Mouse (Mus musculus): ENCODE measurements around the gene Gpn3. TPM values are rescaled to one million over a fixed set of nuclear protein-coding genes. Genes with fewer than 3 reads are reported as not detected.

Gene Gpn3
- polyA plus RNA-seq (2017; shearing (Covaris generic)) = 77.2 TPM

DNA sequence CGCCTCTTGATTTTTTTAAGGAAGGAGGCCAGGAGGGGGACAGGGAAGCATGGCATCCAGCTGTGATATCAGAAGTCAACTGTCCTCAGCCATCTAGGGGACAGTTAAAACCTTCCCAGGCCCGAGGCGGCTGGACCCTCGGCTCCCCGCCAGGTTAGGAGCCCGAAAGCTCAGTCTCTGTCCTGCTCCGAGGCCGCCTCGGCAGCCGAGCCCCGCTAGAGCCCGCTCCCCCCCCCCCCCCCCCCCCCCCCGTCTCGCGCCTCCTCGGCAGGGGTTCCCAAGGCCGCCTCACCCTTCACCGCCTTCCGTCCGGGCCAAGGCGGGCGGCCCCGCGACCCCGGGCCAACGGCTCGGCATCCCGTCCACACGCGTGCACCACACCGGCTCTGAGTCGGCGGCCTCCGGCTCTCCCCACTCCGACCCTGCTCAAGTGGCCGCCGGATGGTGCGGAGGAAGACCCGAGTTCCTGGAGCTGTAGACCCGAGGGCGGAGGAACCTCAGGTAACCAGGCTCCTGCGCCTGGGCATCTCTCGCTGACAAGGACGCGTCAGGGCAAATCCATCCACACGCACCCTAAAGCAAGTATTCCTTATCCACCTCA lies at the start of gene Gpn3:
Gene Gpn3 (plus strand): TSS at position 286 of the 601 bp plus-strand sequence.

DNA sequence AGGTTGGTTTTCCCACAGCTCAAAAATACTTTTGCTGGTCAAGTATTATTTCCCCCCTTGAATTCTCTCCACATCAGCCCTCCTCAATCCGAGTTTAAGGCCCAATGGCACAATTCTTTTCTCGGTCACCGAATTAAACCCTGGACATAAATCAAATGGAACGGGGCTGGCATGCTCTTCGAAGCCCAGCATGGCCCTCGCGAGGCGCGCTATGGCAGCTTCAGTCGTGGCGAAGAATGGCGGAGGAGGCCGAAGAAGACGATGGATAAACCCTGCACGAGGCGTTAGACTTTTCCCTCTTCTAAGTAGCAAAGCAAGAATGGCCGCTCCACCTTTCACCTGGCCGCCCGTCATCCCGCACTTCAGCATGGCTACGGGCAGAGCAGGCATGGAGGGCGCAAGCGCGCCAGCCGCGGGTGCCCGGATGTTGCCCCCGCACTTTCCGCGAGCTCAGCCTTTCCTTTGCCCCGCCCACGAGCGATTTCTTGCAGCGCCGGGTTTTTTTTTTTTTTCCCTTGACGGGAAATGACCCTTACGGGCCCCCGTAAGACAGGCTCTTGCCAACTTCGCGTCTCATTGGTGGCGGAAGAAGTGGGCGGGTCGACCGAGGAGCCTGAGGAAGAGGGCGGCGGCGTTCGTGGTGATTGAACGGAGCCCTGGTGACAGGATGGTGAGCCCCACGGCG lies 17.7 kb upstream of the Gpn3 start, which contains the start of the genes Rad9b and Vps29:
Gene Rad9b (minus strand): TSS at position 427 of the 685 bp plus-strand sequence.
Gene Vps29 (plus strand): TSS at position 563 of the 685 bp plus-strand sequence.

DNA sequence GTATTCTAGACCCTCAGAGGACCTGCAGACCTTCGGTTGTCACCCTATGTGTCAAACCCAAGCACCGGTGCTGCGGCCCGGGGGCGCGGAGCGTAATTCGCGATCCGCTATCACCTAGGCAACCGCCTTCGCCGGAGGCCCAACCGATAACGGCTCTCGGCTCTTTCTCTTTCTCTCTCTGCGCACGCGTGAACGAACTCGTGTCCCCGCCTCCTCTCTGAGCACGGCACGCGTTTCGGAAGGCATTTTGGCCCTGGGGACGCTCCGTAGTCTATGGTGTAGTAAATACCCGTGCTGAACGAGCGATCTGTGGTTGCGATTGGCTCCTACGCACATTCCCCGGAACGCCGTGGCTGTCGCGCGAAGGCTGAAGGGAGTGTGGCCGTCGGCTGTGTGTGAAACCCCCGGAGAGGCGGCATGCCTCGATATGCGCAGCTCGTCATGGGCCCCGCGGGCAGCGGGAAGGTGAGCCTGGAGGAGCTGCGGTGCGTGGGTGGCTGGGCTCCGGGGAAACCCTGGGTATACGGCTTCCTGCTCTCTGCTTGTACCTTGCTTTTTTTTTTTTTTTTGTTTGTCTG lies 605 bp downstream of the Gpn3 start, which contains the start of gene Fam216a:
Gene Fam216a (minus strand): TSS at position 173 of the 578 bp plus-strand sequence.

DNA sequence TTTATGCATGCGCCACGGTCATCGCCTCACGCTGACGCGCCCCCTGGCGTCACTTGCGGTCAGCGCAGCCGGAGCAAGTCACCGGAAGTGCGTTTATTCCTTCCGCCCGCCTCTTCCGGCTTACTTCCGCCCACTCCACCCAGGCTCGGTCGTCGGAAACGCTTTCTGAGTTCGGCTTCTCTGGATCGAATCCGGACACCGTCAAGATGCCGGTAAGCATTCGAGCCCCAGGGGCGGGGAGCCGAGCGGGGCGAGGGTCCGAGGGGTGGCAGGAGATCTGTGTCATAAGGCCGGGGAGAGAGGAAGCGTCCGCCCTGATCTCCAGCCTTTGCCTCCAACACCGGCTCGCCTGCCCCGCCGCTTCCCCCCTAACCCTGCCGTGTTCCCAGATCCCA lies 20.1 kb downstream of the Gpn3 start, which contains the start of gene Arpc3:
Gene Arpc3 (plus strand): TSS at position 93 of the 395 bp plus-strand sequence.

DNA sequence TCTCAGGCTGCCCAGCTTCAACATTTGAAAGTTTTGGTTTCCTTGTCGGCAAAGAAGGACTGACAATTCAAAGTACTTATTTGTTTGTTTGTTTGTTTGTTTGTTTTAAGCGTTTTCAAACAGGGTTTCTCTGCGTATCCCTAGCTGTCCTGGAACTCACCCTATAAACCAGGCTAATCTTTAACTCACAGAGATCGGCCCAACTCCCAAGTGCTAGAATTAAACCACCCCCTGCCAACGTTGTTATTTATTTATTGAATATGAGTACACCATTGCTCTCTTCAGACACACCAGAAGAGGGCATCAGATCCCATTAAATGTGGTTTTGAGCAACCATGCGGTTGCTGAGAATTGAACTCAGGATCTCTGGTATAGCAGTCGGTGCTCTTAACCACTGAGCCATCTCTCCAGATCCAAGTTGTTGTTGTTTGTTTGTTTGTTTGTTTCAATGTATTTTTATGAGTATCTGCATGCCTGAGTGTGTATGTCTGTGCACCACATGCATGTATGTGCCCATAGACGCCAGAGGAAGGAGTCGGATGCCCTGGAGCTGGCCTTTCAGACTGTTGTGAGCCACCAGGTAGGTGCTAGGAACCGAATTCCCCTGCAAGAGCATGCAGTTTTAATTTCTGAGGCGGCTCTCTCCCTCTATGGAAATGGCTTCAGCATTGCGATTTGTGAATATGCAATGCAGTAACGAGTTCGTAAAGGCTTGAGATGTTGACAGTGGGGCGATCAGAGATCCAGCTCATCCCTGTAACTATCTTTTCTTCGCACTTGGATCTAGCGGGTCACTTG lies 49.8 kb downstream of the Gpn3 start, which contains the start of gene Anapc7:
Gene Anapc7 (plus strand): TSS at position 423 of the 798 bp plus-strand sequence.

Other genes with a start within 250 kb of the Gpn3 start
- 0.67 TPM for gene Ccdc63, start 231.1 kb upstream of the Gpn3 start, polyA plus RNA-seq (2017; shearing (Covaris generic))
- gene Ppp1cc, start 213.6 kb upstream of the Gpn3 start, polyA plus RNA-seq (2017; shearing (Covaris generic)) = 51.6 TPM
- gene Hvcn1, start 165.1 kb upstream of the Gpn3 start, polyA plus RNA-seq (2017; shearing (Covaris generic)) = 125 TPM
- 2.4 TPM for gene Tctn1, start 107.4 kb upstream of the Gpn3 start, polyA plus RNA-seq (2017; shearing (Covaris generic))
- 14.5 TPM for gene Pptc7, start 87.5 kb upstream of the Gpn3 start, polyA plus RNA-seq (2017; shearing (Covaris generic))
- 11.2 TPM for gene Rad9b, start 17.6 kb upstream of the Gpn3 start, polyA plus RNA-seq (2017; shearing (Covaris generic))
- gene Vps29, start 17.5 kb upstream of the Gpn3 start, polyA plus RNA-seq (2017; shearing (Covaris generic)) = 158 TPM
- 12.7 TPM for gene Fam216a, start 488 bp downstream of the Gpn3 start, polyA plus RNA-seq (2017; shearing (Covaris generic))
- 568 TPM for gene Arpc3, start 20.0 kb downstream of the Gpn3 start, polyA plus RNA-seq (2017; shearing (Covaris generic))
- 40.0 TPM for gene Anapc7, start 49.8 kb downstream of the Gpn3 start, polyA plus RNA-seq (2017; shearing (Covaris generic))
- 7.2 TPM for gene Atp2a2, start 130.3 kb downstream of the Gpn3 start, polyA plus RNA-seq (2017; shearing (Covaris generic))
- gene Ift81, start 242.6 kb downstream of the Gpn3 start, polyA plus RNA-seq (2017; shearing (Covaris generic)) = 4.3 TPM

All from CD4-positive, CD25-positive, alpha-beta regulatory T cell, adult 9 weeks (primary cell).